Mouse (Mus musculus) liver, embryonic 13.5 days (tissue): ENCODE data around the gene Inafm1. TPM values are rescaled to one million over a fixed set of nuclear protein-coding genes. Genes with fewer than 3 reads are reported as not detected.
A peak's percentile ranks its signal among the peaks of the same experiment; 100 is the strongest.
"Not testable (repeated sequence)": the region's sequence is repeated elsewhere in the genome, so short reads cannot be mapped to it uniquely, and the experiment has no call there.

Experiments
- ATAC-seq: fragments of 200-750 bp; cut with Nextera tagmentation; 2 replicates; pipeline ENCODE4 v1.8.0; 2017; ENCODE audit warnings: low read depth, mild to moderate bottlenecking, moderate number of reproducible peaks, moderate library complexity
- DNase-seq: peaks from one replicate; pipeline ENCODE4 v3.0.0; 2022
- H3K27ac ChIP-seq: fragments of 300-500 bp; sonication (generic); 2 replicates; pipeline ENCODE4 v1.5.1; 2015; ENCODE audit warnings: moderate library complexity, mild to moderate bottlenecking, inconsistent platforms
- H3K27me3 ChIP-seq: fragments of 300-500 bp; sonication (generic); 2 replicates; pipeline ENCODE4 v1.6.1; 2015; ENCODE audit warnings: mild to moderate bottlenecking, inconsistent platforms
- H3K36me3 ChIP-seq: fragments of 300-500 bp; sonication (generic); 2 replicates; pipeline ENCODE4 v1.6.1; 2015; ENCODE audit warnings: mild to moderate bottlenecking, inconsistent platforms
- H3K4me1 ChIP-seq: fragments of 300-500 bp; sonication (generic); replicated peaks from 2 replicates; pipeline ENCODE4 v1.6.1; 2015; ENCODE audit warnings: inconsistent platforms
- H3K4me2 ChIP-seq: fragments of 300-500 bp; sonication (generic); 2 replicates; pipeline ENCODE4 v1.6.1; 2015; ENCODE audit warnings: inconsistent platforms, mild to moderate bottlenecking, moderate library complexity
- H3K4me3 ChIP-seq: fragments of 300-500 bp; sonication (generic); replicated peaks from 2 replicates; pipeline ENCODE4 v1.5.1; 2015; ENCODE audit warnings: mild to moderate bottlenecking, inconsistent platforms
- H3K9ac ChIP-seq: fragments of 300-500 bp; sonication (generic); 2 replicates; pipeline ENCODE4 v1.6.1; 2015; ENCODE audit warnings: mild to moderate bottlenecking, inconsistent platforms
- H3K9me3 ChIP-seq: fragments of 300-500 bp; sonication (generic); replicated peaks from 2 replicates; pipeline ENCODE4 v1.6.1; 2016; ENCODE audit warnings: inconsistent platforms
- WGBS: fragments of 180-500 bp; shearing (Covaris S2); methylation state at CpG from one replicate; pipeline ENCODE4 v1.1.7; 2015; ENCODE audit not compliant: insufficient replicate concordance; 5-methylcytosine and 5-hydroxymethylcytosine counted together
- polyA plus RNA-seq: library from polyadenylated mRNA; unstranded; fragments of >200 nt; fragmentation: Nextera tagmentation; extraction: Ambion mirVana; gene quantifications from 2 replicates; pipeline ENCODE4 v1.2.1, GENCODE M21; 2015

Inafm1 gene
- polyA plus RNA-seq, 1 experiment from 2014 or later, result 4.4 TPM

DNA sequence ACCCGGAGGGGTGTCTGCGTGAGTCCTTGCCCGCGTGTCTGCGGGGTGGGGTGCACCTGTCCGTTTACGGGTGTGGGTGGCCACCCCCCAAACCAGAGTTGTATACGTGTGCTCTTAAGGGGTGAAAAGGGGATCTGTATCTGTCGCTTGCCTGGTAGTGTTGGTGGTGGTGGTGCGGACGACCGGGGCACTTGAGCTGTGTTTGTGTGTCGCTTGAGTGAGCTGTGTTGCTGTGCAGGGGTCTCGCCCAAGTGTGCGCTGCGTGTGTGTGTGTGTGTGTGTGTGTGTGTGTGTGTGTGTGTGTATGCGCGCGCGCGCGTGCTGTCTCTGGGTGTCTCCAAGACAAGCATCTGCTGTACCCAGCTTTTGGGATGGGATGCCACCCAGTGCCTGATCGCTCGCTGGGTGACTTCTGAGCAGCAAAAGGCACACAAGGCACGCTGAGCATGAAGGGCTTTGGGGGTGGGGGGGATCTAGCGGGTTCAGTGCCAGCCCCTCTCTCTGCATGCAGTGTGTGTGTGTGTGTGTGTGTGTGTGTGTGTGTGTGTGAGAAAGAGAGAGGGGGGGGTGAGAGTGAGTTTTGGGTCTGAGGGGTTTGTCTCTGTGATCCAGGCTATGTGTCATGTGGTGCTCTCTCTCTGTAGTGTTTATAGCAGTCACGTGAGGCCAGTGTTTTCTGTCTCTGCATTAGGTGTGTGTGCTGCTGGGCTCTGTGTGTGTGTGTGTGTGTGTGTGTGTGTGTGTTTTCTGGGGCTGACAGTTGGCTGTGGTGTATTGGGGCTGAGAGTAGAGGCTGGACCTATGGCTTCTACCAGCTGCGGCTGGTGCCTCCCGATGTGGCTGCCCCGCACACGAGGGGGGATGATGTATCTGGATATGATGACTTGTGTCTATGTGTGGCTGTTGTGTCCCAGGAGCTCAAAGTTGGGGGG, 37.4 kb upstream of the Inafm1 start:
- WGBS, result under 1% methylated on average over 30 of the region's 31 CpGs
- H3K27ac ChIP-seq, result peak overlapping the region; percentile 99
- peaks cover 18% of the 10 kb centered on the region for H3K27me3 ChIP-seq
- no peaks in the 10 kb centered on the region for H3K9me3 ChIP-seq
- peak overlapping the region; percentile 99 for H3K9ac ChIP-seq
- H3K36me3 ChIP-seq, result no peaks in the 10 kb centered on the region
- DNase-seq (no peak), ATAC-seq (0 out of 2 replicates have a peak, but pooled peaks have one; percentile 1)
- peak overlapping the region; percentile 91 for H3K4me3 ChIP-seq
- peaks cover 91% of the 10 kb centered on the region for H3K4me1 ChIP-seq
- peak overlapping the region; percentile 100 for H3K4me2 ChIP-seq

DNA sequence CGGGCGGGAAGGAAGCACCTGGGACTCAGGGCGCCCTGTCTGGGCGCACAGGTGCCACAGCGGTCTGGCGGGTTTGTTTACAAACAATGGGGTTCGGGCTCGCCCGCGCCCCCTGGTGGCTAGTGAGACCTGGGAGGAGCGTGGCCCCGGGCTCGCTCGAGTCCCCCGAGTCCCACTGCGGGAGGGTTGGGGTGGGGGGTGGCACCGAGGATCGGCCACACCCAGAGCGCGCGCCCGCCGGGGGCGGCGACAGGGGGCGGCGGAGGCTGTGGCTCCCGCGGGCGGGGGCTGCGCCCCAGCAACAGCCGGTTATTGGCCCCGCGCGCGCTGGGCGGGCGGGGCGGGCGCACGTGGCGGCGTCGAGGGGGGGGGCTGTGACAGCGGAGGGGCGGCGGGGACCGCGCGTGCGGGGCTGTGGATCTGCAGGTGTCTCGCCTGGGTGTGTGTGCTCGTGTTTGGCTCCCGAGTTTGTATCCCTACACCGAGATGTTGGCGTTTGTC, 36.7 kb upstream of the Inafm1 start:
- WGBS, result 1% methylated on average over 53 of the region's 56 CpGs
- Histone ChIP-seq H3K9me3 (no peaks in the 10 kb centered on the region), H3K4me1 (peaks cover 86% of the 10 kb centered on the region), H3K4me3 (peak overlapping the region; percentile 91), H3K36me3 (no peaks in the 10 kb centered on the region), H3K9ac (peak overlapping the region; percentile 99), H3K4me2 (peak overlapping the region; percentile 100), H3K27me3 (peaks cover 18% of the 10 kb centered on the region), H3K27ac (peak overlapping the region; percentile 99)
- DNase-seq (peak; percentile 82), ATAC-seq (peak; percentile 39)

DNA sequence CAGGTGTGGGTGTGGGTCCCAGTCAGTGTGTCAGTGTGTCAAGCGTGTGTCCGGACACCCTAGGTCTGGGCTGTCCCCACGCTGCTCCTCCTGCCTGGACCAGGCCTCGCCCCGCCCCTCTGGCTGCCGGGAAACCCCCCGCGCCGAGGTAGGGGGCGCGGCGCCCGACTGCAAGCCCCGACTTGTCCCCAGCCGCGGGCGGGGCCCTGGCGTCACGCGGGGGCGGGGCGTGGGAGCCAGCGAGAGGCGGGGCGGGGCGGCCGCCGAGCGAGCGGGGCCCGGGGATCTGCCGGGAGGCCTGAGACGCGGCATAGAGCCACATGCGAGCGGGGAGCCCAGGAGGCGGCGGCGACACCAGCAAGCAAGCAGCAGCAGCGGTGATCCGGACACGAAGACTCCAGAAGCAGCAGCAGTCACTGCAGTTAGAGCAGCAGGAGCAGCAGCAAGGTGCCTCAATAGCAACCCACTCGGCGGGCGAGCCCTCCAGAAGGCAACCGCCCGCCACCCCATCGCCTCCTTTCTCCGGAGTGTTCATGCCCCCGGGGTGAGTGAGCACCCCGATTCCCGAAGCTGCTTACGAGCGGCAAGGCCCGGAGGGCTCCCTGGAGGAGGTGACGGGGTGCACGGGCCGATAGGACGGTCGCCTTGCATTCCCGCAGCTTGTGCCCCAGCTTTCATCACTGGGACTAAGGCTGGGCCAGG, 36.1 kb upstream of the Inafm1 start:
- Histone ChIP-seq H3K9ac (peak overlapping the region; percentile 99), H3K36me3 (no peaks in the 10 kb centered on the region), H3K4me2 (peak overlapping the region; percentile 100), H3K27ac (peak overlapping the region; percentile 99), H3K9me3 (no peaks in the 10 kb centered on the region), H3K4me1 (peaks cover 80% of the 10 kb centered on the region), H3K27me3 (peaks cover 18% of the 10 kb centered on the region), H3K4me3 (peak overlapping the region; percentile 91)
- peak; percentile 49 for ATAC-seq
- peak; percentile 81 for DNase-seq
- WGBS, result under 1% methylated on average over 61 of the region's 61 CpGs

DNA sequence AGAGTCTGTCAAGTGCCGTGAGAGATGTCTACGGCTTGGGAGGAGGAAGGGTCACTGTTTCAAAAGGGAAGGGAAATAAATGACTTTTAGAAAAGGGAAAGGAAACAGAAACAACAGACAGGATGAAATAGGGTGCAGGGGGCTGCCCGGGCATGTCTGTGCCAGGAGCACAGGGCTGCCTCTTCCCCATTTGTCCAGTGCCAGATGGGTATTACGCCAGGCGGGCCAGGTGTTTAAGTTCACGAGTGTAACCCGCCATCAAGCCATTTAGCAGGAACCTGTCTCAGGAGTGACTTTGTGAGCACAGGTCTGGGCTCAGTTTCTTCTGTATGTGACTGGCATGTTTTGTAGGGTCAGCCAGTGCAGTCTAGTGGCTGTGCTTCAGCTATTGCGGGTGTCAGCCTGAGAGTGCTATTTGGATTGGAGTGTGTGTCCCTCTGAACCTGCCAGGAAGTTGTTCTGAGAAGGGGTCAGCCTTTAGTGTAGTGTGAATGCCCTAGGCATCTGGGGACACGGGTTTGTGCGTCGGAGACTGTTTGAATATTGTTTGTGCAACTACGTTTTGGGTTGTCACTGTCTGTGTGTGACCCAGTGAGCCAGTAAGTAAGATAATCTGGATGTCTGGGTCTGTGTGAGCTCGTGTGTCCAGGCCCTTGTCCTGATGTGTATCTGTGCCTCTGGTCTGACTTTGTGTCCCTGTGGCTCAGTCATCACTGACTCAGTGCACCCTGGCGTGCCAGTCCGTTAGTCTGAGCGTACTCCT, 35.3 kb upstream of the Inafm1 start:
- DNase-seq (no peak), ATAC-seq (no peak)
- WGBS, result 36% methylated on average over 16 of the region's 16 CpGs
- no peaks in the 10 kb centered on the region for H3K36me3 ChIP-seq
- H3K9ac ChIP-seq, result peak overlapping the region; percentile 99
- H3K4me3 ChIP-seq, result peak overlapping the region; percentile 91
- H3K4me1 ChIP-seq, result peaks cover 74% of the 10 kb centered on the region
- H3K27me3 ChIP-seq, result peaks cover 18% of the 10 kb centered on the region
- no peaks in the 10 kb centered on the region for H3K9me3 ChIP-seq
- H3K4me2 ChIP-seq, result peak overlapping the region; percentile 100
- peak overlapping the region; percentile 99 for H3K27ac ChIP-seq

DNA sequence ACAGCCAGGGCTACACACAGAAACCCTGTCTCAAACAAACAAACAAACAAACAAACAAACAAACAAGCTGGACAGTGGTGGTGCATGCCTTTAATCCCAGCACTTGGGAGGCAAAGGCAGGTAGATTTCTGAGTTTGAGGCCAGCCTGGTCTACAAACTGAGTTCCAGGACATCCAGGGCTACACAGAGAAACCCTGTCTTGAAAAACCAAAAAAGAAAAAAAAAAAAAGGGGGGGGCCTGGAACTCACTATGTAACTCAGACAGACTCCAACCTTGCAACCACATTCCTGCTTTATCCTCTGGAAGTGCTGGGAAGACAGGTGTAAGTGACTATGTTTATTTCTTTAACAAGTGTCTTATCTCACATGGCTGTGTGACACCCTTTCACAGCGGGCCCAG, 34.7 kb upstream of the Inafm1 start, which contains the start of gene Bbc3:
TSS of gene Bbc3 (plus strand) at position 301 of the 400 bp plus-strand sequence.
- H3K4me1 ChIP-seq, result peaks cover 68% of the 10 kb centered on the region

DNA sequence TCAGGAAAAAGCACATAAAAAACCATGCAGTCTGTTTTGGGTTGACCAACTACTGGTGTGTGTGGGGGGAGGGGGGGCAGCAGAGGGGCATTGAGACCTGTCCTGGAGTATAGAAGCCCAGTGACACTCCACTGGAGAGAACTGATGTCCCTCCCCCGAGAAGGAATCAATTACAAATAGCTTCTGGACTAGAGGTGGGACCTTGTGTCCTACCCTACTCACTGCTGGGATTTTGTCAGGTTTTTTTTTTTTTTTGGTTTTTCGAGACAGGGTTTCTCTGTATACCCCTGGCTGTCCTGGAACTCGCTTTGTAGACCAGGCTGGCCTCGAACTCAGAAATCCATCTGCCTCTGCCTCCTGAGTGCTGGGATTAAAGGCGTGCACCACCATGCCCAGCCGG, 33.7 kb upstream of the Inafm1 start:
- H3K27ac ChIP-seq, H3K4me3 ChIP-seq, ATAC-seq, H3K4me2 ChIP-seq, H3K27me3 ChIP-seq, H3K9me3 ChIP-seq, H3K36me3 ChIP-seq, H3K9ac ChIP-seq, DNase-seq: not testable (repeated sequence)
- 61% methylated on average over 6 of the region's 6 CpGs for WGBS
- H3K4me1 ChIP-seq, result peaks cover 58% of the 10 kb centered on the region

More for the DNA sequence above, 34.7 kb upstream of the Inafm1 start, which contains the start of gene Bbc3:
- DNase-seq, H3K9me3 ChIP-seq, ATAC-seq, H3K36me3 ChIP-seq: not testable (repeated sequence)
- Histone ChIP-seq H3K4me2 (peak within 1 kb of the TSS; percentile 100), H3K4me3 (peak within 1 kb of the TSS; percentile 91), H3K27me3 (peaks cover 18% of the 10 kb centered on the region), H3K27ac (peak within 1 kb of the TSS; percentile 99), H3K9ac (peak within 1 kb of the TSS; percentile 99)
- WGBS, result 17% methylated on average over 1 of the region's 1 CpGs

DNA sequence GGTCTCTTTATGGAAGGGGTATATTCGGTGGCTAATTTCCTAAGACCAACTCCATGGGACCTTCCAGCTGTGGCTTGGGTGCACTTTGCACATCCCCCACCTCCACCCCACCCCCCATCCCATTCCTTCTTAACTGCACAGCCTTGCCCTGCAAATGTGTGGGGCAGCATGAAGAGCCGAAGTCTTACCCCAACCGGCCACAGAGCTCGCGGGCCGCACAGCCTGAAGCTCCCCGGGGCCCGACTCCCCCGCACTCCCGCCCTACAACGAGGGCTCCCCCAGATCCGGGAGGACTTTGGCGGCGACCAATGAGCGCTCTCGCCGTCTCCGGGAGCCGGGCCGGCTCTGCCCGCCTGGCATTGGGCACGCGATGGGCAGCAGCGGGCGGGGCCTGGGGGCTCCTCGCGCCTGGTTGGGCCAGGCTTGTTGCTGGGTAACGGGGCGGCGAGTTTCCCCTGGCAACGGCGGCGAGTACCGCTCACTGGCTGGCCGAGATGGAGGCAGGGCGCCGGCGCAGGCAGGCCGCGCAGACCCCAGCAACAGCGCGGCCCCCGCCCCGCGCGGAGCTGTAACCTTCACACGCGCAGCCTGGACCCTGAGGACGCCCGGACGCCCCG, 26.1 kb upstream of the Inafm1 start:
- no peak for ATAC-seq
- H3K9ac ChIP-seq, result peak overlapping the region; percentile 31; the same call in 1 of the 2 replicates

DNA sequence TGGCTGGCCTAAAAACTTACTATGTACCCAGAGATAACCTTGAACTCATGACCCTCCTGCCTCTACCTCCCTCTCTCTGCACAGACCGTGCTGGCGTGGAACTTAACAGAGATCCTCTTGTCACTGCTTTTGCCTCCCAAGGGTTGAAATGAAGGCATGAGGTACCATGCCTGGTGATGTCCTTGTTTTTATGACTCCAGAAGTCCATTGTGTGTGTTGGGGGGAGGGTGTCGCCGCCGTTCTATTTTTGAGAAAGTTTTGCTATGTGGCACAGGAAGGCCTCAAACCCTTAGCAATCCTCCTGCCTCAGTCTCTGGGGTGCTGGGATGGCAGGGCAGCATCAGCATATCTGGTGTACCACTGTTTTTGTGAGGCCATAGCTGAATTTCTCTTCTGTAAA, 25.5 kb upstream of the Inafm1 start:
- Histone ChIP-seq H3K9me3 (no peaks in the 10 kb centered on the region), H3K4me2 (no peak overlapping the region), H3K4me3 (no peak overlapping the region), H3K27me3 (peaks cover 40% of the 10 kb centered on the region), H3K4me1 (peaks cover 47% of the 10 kb centered on the region), H3K27ac (no peak overlapping the region), H3K36me3 (no peaks in the 10 kb centered on the region), H3K9ac (no peak overlapping the region)
- ATAC-seq (no peak), DNase-seq (no peak)
- WGBS, result 81% methylated on average over 5 of the region's 5 CpGs

More for the DNA sequence above, 26.1 kb upstream of the Inafm1 start:
- Histone ChIP-seq H3K36me3 (no peaks in the 10 kb centered on the region), H3K4me1 (peaks cover 41% of the 10 kb centered on the region), H3K27ac (no peak overlapping the region), H3K27me3 (peaks cover 40% of the 10 kb centered on the region), H3K4me2 (peak overlapping the region; percentile 53), H3K4me3 (peak overlapping the region; percentile 20), H3K9me3 (no peaks in the 10 kb centered on the region)
- 5% methylated on average over 51 of the region's 52 CpGs for WGBS
- DNase-seq, result no peak

DNA sequence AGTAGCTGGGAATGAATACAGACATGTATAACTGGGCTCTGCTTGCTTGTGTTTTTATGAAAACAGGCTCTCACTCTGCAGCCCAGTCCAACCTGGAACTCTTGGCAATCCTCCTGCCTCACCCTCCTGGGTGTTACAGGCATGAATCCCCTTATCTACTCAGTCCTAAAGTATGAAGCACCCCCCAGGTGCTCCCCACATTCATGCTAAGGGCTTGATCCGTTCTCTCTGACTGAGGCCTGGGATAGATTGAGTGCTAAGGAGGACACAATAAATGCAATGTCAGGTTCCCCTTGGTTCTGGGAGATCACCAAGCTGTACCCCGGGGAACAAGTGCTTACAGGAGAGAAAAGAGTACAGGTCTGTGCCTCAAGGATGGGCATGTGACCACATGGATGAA, 24.2 kb upstream of the Inafm1 start:
- Histone ChIP-seq H3K9me3 (no peaks in the 10 kb centered on the region), H3K9ac (peak overlapping the region; percentile 74), H3K27ac (peak overlapping the region; percentile 99), H3K36me3 (no peaks in the 10 kb centered on the region), H3K4me2 (peak overlapping the region; percentile 82), H3K4me1 (peaks cover 50% of the 10 kb centered on the region), H3K27me3 (peaks cover 40% of the 10 kb centered on the region), H3K4me3 (no peak overlapping the region)
- ATAC-seq (no peak), DNase-seq (no peak)
- WGBS, result 61% methylated on average over 2 of the region's 2 CpGs

DNA sequence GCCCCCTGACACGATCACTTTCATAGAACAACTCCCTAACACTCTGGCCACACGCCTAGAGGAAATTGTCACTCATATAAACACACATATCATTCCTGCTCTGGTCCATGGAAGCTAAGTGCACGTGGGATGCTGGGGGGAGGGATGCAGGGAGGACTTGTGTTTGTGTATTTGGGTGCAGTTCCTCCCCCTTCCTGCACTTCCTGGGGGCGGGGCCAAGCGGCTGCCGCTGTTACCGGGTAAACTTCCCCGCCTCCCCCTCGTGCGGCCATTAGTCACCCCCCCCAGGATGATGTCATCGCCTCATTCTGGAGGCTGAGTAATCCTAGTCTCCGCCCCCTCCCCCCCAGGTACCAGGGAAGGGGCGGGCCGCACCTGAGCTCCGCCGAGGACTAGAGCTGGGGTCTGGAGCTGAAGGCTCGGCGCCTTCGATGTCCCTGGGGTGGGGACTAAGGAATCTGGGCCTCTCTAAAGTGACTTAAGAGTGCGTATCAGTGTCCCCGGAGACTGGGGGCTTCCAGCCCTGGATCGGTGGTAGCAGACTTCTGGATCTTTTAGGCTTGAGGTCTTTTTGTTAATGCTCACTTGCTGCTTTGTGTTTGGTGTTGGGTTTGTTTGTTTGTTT, 23.5 kb upstream of the Inafm1 start:
- peaks cover 38% of the 10 kb centered on the region for H3K27me3 ChIP-seq
- peaks cover 50% of the 10 kb centered on the region for H3K4me1 ChIP-seq
- peak overlapping the region; percentile 82 for H3K4me2 ChIP-seq
- H3K9me3 ChIP-seq, result no peaks in the 10 kb centered on the region
- ATAC-seq (peak; percentile 14), DNase-seq (peak; percentile 86)
- WGBS, result 2% methylated on average over 22 of the region's 22 CpGs
- peak overlapping the region; percentile 60 for H3K4me3 ChIP-seq
- no peaks in the 10 kb centered on the region for H3K36me3 ChIP-seq
- peak overlapping the region; percentile 74 for H3K9ac ChIP-seq
- H3K27ac ChIP-seq, result peak overlapping the region; percentile 99
